Mouse (Mus musculus) Muller cell, postnatal 12 days (primary cell): ENCODE measurements at regions not wholly inside any gene's neighbourhood (a gene's known extent, or its start where the extent isn't known, plus 50 kb on each side); places are given as distances from the start of the nearest gene placed in this dataset.

ENCODE experiments used
- DNase-seq: peaks from one replicate; pipeline ENCODE4 v3.0.0-alpha.2; 2015; ENCODE audit errors: inconsistent ontology term

- peak; percentile 92 for DNase-seq
These were observed 59.1 kb upstream of the Gm34302 start for GRCm38 (mm10) chr3:63542638-63543408.

GRCm38 (mm10) chr3:63538881-63539280 lies 55.2 kb upstream of the Gm34302 start:
- DNase-seq, result no peak

GRCm38 (mm10) chr3:63534141-63534540 lies 50.5 kb upstream of the Gm34302 start:
- no peak for DNase-seq
